Mouse (Mus musculus) ES-E14 (cell line): ENCODE results near the gene Scd3. TPM values are rescaled to one million over a fixed set of nuclear protein-coding genes. Genes with fewer than 3 reads are reported as not detected.
A peak's percentile ranks its signal among the peaks of the same experiment; 100 is the strongest.
"Not testable (repeated sequence)": the region's sequence is repeated elsewhere in the genome, so short reads cannot be mapped to it uniquely, and the experiment has no call there.

Source experiments
- DNase-seq: peaks from one replicate; pipeline ENCODE4 v3.0.0-alpha.2; 2013; ENCODE audit warnings: low read depth, low spot score
- H3K27ac ChIP-seq: 2 replicates; pipeline ENCODE4 v1.5.1; 2012; ENCODE audit warnings: low read depth, mild to moderate bottlenecking, low read length, moderate library complexity, mixed read lengths; ENCODE audit not compliant: poor library complexity, insufficient read depth, severe bottlenecking
- H3K36me3 ChIP-seq: 2 replicates; pipeline ENCODE4 v1.6.1; 2012; ENCODE audit warnings: mild to moderate bottlenecking, low read length, moderate library complexity, mixed read lengths; ENCODE audit not compliant: control insufficient read depth, poor library complexity, insufficient read depth, severe bottlenecking
- H3K4me1 ChIP-seq, 2 experiments: fragments of 150-350 bp in 1 of 2; sonication (generic) in 1 of 2; 2 replicates each; pipeline ENCODE4 v1.6.1; 2012; ENCODE audit warnings: low read length in 2 of 2, mild to moderate bottlenecking in 1 of 2, mixed read lengths in 1 of 2; ENCODE audit not compliant: control insufficient read depth in 2 of 2, insufficient read depth in 2 of 2, poor library complexity in 1 of 2
- H3K4me3 ChIP-seq, 2 experiments: fragments of 150-350 bp in 1 of 2; sonication (generic) in 1 of 2; 2 replicates each; pipeline ENCODE4 v1.5.1; 2012; ENCODE audit warnings: low read length in 2 of 2, low read depth in 1 of 2, mild to moderate bottlenecking in 1 of 2, mixed read lengths in 1 of 2; ENCODE audit not compliant: insufficient read depth in 1 of 2, poor library complexity in 1 of 2, severe bottlenecking in 1 of 2
- H3K9ac ChIP-seq: 2 replicates; pipeline ENCODE4 v1.6.1; 2012; ENCODE audit warnings: low read depth, mild to moderate bottlenecking, low read length, mixed read lengths; ENCODE audit not compliant: poor library complexity, insufficient read depth, severe bottlenecking
- H3K9me3 ChIP-seq: fragments of 150-350 bp; sonication (generic); 2 replicates; pipeline ENCODE4 v1.6.1; 2012; ENCODE audit warnings: low read depth, mild to moderate bottlenecking, low read length; ENCODE audit not compliant: control insufficient read depth, insufficient read depth
- CHD2 ChIP-seq: IDR thresholded peaks from 2 replicates; pipeline ENCODE4 v1.6.1; 2014; ENCODE audit warnings: mild to moderate bottlenecking, low read depth, low read length, inconsistent platforms
- HCFC1 ChIP-seq: IDR thresholded peaks from 2 replicates; pipeline ENCODE4 v1.6.1; 2012; ENCODE audit warnings: low read length, inconsistent platforms, borderline replicate concordance; ENCODE audit not compliant: insufficient read depth
- MAFK ChIP-seq: IDR thresholded peaks from 2 replicates; pipeline ENCODE4 v1.6.1; 2014; ENCODE audit warnings: mild to moderate bottlenecking, low read depth, low read length, inconsistent platforms; ENCODE audit not compliant: insufficient read depth
- ZC3H11A ChIP-seq: IDR thresholded peaks from 2 replicates; pipeline ENCODE4 v1.6.1; 2012; ENCODE audit warnings: low read depth, mild to moderate bottlenecking, inconsistent platforms, low read length, borderline replicate concordance
- ZNF384 ChIP-seq: IDR thresholded peaks from 2 replicates; pipeline ENCODE4 v1.6.1; 2012; ENCODE audit warnings: low read depth, low read length, inconsistent platforms
- in situ Hi-C, 2 experiments: fragments of 600-800 bp; cut with MboI; formaldehyde crosslinking; loops; one replicate each; pipeline ENCODE4 v1.15.1; 2025; ENCODE audit warnings: low sequenced_read_pairs in 2 of 2, inconsistent platforms in 1 of 2; ENCODE audit not compliant: unreplicated experiment in 2 of 2
- total RNA-seq: library from RNA; depleted of rRNA; stranded (reverse); fragments of 300-350 nt; gene quantifications from 2 replicates; pipeline ENCODE4 v1.2.3, GENCODE M21; 2012

Scd3 gene
- total RNA-seq, 1 experiment, result 2.5 TPM

DNA sequence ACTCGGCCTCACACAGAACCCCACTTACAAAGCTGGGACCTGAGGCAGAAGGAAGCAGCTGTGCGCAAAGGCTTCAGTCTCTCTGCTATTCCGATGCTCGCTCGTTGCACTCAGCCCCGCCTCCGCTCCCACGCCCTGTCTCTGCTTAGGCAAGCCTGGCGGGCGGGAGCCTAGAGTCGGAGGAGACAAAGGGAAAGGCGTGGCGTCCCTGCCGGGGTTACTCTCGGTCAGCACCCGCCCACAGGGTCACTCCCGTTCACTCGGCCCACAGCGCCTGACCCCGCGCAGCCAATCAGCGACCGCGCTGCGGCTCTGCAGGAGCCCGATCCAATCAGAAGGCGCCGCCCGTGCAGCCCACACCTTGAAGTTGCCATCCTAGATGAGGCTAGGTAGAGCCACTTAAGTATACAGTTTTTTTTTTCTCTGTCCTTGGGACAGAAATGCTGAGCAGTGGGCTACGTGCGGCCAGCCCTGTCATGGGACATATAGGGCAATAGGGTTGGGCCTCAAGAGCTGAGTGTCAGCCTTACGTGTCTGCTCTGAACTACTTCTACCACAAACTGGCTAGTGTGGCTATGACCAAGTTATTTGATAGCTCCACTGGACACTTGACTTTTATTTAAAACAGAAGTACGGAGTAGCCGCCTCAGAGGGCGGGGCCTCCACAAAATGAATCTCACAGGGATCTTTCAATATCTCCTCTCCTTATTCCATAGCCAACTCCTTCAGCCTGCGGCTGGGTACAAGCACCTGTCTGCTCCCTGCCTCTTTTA is 45.2 kb downstream of the Scd3 start:
- in situ Hi-C loops, result loop anchor here in 1 of 2 experiments (5.0 kb wide), 1 partner anchor 49 kb away; no protein-coding TSS in a partner anchor
- H3K4me1 ChIP-seq, result peaks cover 3 to 16% of the 10 kb centered on the region in 2 experiments; a peak in 3 of 4 replicates
- H3K9ac ChIP-seq, result peak overlapping the region; percentile 59
- H3K36me3 ChIP-seq, result no peaks in the 10 kb centered on the region
- no peak for TF ChIP-seq MAFK
- TF ChIP-seq ZNF384, result peak; percentile 46; the same call in 1 of the 2 replicates
- no peak for TF ChIP-seq CHD2
- TF ChIP-seq HCFC1, result no peak
- peak overlapping the region; percentile 61 to 75 for H3K4me3 ChIP-seq
- no peaks in the 10 kb centered on the region for H3K9me3 ChIP-seq
- peak; percentile 99 for DNase-seq
- peak overlapping the region; percentile 65 for H3K27ac ChIP-seq

DNA sequence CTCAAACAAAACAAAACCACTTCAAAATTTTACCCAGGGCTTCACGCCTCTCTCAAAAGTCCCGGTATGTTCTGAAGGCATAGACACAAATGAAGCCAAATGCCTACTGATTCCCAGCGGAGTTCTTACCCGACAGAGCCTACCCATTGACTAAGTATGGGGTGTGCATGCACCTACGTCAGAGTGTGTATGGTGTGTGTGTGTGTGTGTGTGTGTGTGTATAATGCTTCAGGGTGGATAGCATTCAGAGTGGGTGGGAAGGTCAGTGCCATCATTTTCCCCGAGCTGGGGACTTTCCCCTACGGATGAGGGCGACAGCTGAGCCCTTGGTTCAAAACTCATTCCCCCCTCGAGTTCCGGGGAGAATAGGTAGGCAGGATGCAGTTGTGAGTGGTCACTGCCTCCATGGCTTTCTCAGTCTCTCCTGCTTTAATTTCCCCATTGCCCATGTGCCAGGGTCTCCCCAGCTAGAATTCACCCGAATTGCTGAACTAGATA is 45.8 kb downstream of the Scd3 start:
- no peak for DNase-seq
- Histone ChIP-seq H3K4me3 (0 out of 4 replicates have a peak overlapping the region, but pooled peaks of 1 of the 2 experiments have one; percentile 57), H3K9me3 (no peaks in the 10 kb centered on the region), H3K36me3 (no peaks in the 10 kb centered on the region), H3K27ac (peak overlapping the region; percentile 51; the same call in 1 of the 2 replicates), H3K4me1 (peaks cover 3 to 16% of the 10 kb centered on the region in 2 experiments; a peak in 3 of 4 replicates), H3K9ac (no peak overlapping the region; the same call in 1 of the 2 replicates)
- TF ChIP-seq ZNF384, result no peak
- TF ChIP-seq CHD2, result no peak
- TF ChIP-seq HCFC1, result no peak
- TF ChIP-seq MAFK, result no peak
- TF ChIP-seq ZC3H11A, result no peak
- in situ Hi-C loops, result loop anchor here in 1 of 2 experiments (5.0 kb wide), 1 partner anchor 48 kb away; no protein-coding TSS in a partner anchor

DNA sequence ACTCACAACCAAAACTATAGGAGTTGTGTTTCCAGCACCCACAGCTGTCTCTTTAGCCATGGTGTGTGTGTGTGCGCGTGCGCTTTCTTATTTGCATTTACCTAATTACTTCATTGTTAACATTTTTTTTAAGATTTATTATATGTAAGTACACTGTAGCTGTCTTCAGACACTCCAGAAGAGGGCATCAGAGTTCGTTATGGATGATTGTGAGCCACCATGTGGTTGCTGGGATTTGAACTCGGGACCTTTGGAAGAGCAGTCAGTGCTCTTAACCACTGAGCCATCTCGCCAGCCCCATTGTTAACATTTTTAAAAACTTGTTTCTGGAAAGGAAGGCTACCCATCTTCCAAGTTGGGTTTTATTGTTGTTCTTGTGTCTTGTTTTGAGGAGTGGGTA is 48.1 kb downstream of the Scd3 start:
- DNase-seq, H3K36me3 ChIP-seq, H3K27ac ChIP-seq, H3K4me3 ChIP-seq, H3K9me3 ChIP-seq, in situ Hi-C loops, H3K9ac ChIP-seq: not testable (repeated sequence)
- peaks cover 3 to 16% of the 10 kb centered on the region in 2 experiments; a peak in 3 of 4 replicates for H3K4me1 ChIP-seq

- peaks cover 3 to 11% of the 10 kb centered on the region in 2 experiments; a peak in 2 of 4 replicates for H3K4me1 ChIP-seq
- TF ChIP-seq MAFK (no peak), ZNF384 (no peak), CHD2 (no peak), ZC3H11A (no peak), HCFC1 (no peak)
- no peak overlapping the region for H3K27ac ChIP-seq
- peak overlapping the region in 1 of 2 experiments; percentile 21; a peak in 1 of 4 replicates for H3K4me3 ChIP-seq
- no peak for DNase-seq
- in situ Hi-C loops, result no loop called here
- peak overlapping the region; percentile 31; the same call in 1 of the 2 replicates for H3K9ac ChIP-seq
- H3K9me3 ChIP-seq, result no peaks in the 10 kb centered on the region
- no peaks in the 10 kb centered on the region for H3K36me3 ChIP-seq
Measured at GRCm38 (mm10) chr19:44251936-44252558, 49.0 kb downstream of the Scd3 start.

GRCm38 (mm10) chr19:44254106-44254505 is 51.0 kb downstream of the Scd3 start:
- H3K9ac ChIP-seq, DNase-seq, H3K9me3 ChIP-seq, H3K36me3 ChIP-seq, H3K4me3 ChIP-seq, in situ Hi-C loops: not testable (repeated sequence)
- H3K4me1 ChIP-seq, result peaks cover 0 to 13% of the 10 kb centered on the region in 2 experiments; a peak in 1 of 4 replicates
- H3K27ac ChIP-seq, result peak overlapping the region; percentile 69
